Mouse (Mus musculus) heart, embryonic 14.5 days (tissue): ENCODE results near the gene Dusp2. TPM values are rescaled to one million over a fixed set of nuclear protein-coding genes. Genes with fewer than 3 reads are reported as not detected.

Experiments
- ATAC-seq: fragments of 200-750 bp; cut with Nextera tagmentation; 2 replicates; pipeline ENCODE4 v1.8.0; 2017; ENCODE audit warnings: low read depth, moderate TSS enrichment; ENCODE audit not compliant: insufficient number of reproducible peaks, insufficient read depth, low FRiP score
- H3K27ac ChIP-seq, 2 experiments: fragments of 200-500 bp in 1 of 2; fragments of 300-500 bp in 1 of 2; sonication (generic) in 1 of 2; replicated peaks in 1 of 2; 2 replicates each; pipeline ENCODE4 v1.5.1; 2012 to 2014; ENCODE audit warnings: low read depth in 2 of 2, low read length in 2 of 2, control low read depth in 1 of 2, mild to moderate bottlenecking in 1 of 2, mixed read lengths in 1 of 2; ENCODE audit not compliant: control insufficient read depth in 1 of 2, insufficient read depth in 1 of 2
- H3K27me3 ChIP-seq: fragments of 300-500 bp; sonication (generic); 2 replicates; pipeline ENCODE4 v1.6.1; 2014; ENCODE audit warnings: mild to moderate bottlenecking, low read length, control low read depth; ENCODE audit not compliant: control insufficient read depth, insufficient read depth
- H3K36me3 ChIP-seq: fragments of 300-500 bp; sonication (generic); 2 replicates; pipeline ENCODE4 v1.6.1; 2014; ENCODE audit warnings: mild to moderate bottlenecking, control low read depth, low read length, mixed read lengths; ENCODE audit not compliant: control insufficient read depth, insufficient read depth
- H3K4me1 ChIP-seq, 2 experiments: fragments of 200-500 bp in 1 of 2; fragments of 300-500 bp in 1 of 2; sonication (generic) in 1 of 2; 2 replicates each; pipeline ENCODE4 v1.6.1; 2012 to 2014; ENCODE audit warnings: low read length in 2 of 2, control low read depth in 1 of 2, mixed read lengths in 1 of 2; ENCODE audit not compliant: control insufficient read depth in 2 of 2, insufficient read depth in 2 of 2
- H3K4me2 ChIP-seq: fragments of 300-500 bp; sonication (generic); 2 replicates; pipeline ENCODE4 v1.6.1; 2014; ENCODE audit warnings: mild to moderate bottlenecking, low read length
- H3K4me3 ChIP-seq, 2 experiments: fragments of 200-500 bp in 1 of 2; fragments of 300-500 bp in 1 of 2; sonication (generic) in 1 of 2; 2 replicates each; pipeline ENCODE4 v1.5.1; 2012 to 2014; ENCODE audit warnings: low read length in 2 of 2, mild to moderate bottlenecking in 2 of 2, control low read depth in 1 of 2, low read depth in 1 of 2, moderate library complexity in 1 of 2; ENCODE audit not compliant: control insufficient read depth in 1 of 2, insufficient read depth in 1 of 2
- H3K9ac ChIP-seq: fragments of 300-500 bp; sonication (generic); 2 replicates; pipeline ENCODE4 v1.6.1; 2014; ENCODE audit warnings: mild to moderate bottlenecking, low read length
- H3K9me3 ChIP-seq: fragments of 300-500 bp; sonication (generic); 2 replicates; pipeline ENCODE4 v1.6.1; 2016; ENCODE audit warnings: low read length, control low read depth; ENCODE audit not compliant: control insufficient read depth
- WGBS: fragments of 180-500 bp; shearing (Covaris S2); extraction: QIAGEN DNeasy Blood & Tissue Kit; methylation state at CpG from one replicate; pipeline ENCODE4 v1.1.7; 2014; 5-methylcytosine and 5-hydroxymethylcytosine counted together
- polyA plus RNA-seq: library from polyadenylated mRNA; unstranded; fragments of >200 nt; fragmentation: Nextera tagmentation; extraction: Ambion mirVana; gene quantifications from 2 replicates; pipeline ENCODE4 v1.2.1, GENCODE M21; 2014

Dusp2 gene
- polyA plus RNA-seq, 1 experiment from 2014 or later, result 15.9 TPM

DNA sequence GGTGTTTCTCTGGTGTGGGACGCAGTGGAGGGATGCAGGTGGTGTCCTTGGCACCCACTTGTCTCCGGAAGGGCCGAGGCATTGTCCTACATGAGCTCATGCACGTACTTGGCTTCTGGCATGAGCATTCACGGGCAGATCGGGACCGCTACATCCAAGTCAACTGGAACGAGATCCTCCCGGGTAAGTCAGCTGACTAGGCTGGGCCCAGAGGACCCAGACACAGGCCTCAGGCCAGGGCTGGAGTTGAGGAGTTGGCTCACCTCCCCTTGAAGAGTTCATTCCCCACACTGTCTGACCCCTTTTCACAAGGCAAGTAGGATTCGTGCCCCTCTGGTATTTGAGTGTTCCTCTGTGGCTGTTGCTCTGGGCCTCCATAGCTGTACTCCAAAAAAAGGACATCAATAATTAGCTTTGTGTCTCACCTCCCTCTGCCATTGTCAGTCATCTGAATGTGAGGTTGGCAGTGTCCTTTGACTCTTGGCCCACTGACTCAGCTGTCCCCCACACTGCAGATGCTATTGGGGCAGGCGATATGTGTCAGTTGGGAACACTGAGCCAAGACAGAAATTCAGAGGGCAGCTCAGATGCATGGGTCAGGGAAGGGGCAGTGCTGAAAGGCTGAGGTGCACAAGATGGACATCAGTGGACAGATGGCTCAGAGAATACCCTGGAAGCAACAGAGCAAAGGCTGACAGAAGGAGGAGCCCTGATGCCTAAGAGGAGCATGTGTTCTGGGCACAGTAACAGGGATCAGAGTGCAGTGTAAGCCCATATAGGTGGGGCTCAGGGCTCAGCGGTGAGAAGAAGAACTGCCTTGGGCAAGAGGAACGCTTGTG is 11.4 kb downstream of the Dusp2 start:
- Histone ChIP-seq H3K9me3 (no peaks in the 10 kb centered on the region), H3K27ac (no peak overlapping the region), H3K4me3 (no peak overlapping the region), H3K4me1 (no peaks in the 10 kb centered on the region), H3K4me2 (no peak overlapping the region), H3K36me3 (no peaks in the 10 kb centered on the region), H3K27me3 (0 out of 2 replicates have a peak, but pooled peaks cover 2% of the 10 kb centered on the region), H3K9ac (no peak overlapping the region)
- no peak for ATAC-seq
- 68% methylated on average over 13 of the region's 13 CpGs for WGBS

DNA sequence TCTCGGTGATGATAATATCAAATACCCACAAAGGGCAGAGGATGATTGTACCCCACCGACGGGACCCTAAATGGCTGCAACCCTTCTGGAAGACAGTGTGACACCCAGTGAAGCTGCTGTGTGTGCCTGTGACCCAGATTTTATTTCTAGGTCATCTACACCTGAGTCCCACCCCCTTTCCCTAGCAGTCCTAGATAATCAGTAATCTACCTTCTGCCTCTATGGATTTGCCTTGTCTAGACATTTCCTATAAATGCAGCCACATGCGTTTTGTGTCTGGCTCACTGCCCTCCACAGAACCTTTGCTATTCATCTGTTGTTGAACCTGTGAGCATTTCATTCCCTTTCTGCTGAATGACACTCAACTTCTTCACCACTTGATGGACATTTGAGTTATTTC is 17.9 kb downstream of the Dusp2 start:
- H3K27me3 ChIP-seq, result peaks cover 10% of the 10 kb centered on the region
- H3K36me3 ChIP-seq, result no peaks in the 10 kb centered on the region
- no peak overlapping the region for H3K4me3 ChIP-seq
- no peak overlapping the region for H3K4me2 ChIP-seq
- no peaks in the 10 kb centered on the region for H3K9me3 ChIP-seq
- ATAC-seq, result no peak
- no peak overlapping the region for H3K9ac ChIP-seq
- H3K27ac ChIP-seq, result no peak overlapping the region
- H3K4me1 ChIP-seq, result no peaks in the 10 kb centered on the region
- WGBS, result 80% methylated on average over 4 of the region's 4 CpGs

DNA sequence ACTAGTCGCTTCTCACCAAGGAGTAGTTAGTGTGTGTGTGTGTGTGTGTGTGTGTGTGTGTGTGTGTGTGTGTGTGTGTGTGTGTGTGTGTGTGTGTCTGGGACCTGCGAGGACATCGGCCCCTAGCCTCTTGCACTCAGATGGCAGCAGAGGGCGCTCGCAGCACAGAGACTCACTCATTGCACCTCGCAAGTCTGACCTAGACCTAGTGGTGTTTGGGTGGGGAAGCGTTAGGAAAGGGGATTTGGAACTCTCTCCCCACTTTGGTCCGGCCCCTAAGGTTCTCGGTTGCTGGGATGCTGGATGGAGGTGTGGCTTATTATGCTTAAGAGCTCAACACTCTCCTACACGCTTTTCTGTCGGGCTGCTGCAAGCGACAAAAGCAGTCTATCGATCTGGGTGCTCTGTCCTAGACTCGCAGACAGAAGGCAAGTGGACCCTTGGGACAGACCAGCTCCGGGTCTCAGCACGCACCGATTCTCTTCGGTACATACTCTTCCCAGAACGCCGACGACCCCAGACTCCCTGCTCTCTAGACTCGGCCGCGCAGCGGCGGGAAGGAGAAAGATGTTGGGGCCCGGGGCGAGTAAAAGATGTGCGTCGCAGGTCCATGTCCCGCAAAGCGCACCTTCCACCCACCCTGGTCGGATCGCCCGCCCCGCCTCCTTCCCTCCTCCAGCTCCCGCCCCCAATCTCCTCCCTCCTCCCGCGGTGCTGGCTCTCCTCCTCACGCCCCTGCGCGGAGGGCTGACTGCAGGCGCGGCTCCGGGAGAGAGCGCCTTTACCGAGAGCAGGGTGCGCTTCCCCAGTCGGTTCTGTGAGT is 26.7 kb downstream of the Dusp2 start, which contains the start of gene Adra2b:
Gene Adra2b (plus strand): TSS at position 750 of the 823 bp plus-strand sequence.
- WGBS, result 1% methylated on average over 44 of the region's 49 CpGs
- H3K27me3 ChIP-seq, result peaks cover 62% of the 10 kb centered on the region
- no peak within 1 kb of the TSS for H3K27ac ChIP-seq
- ATAC-seq, result peak; percentile 56
- peaks cover 0 to 7% of the 10 kb centered on the region in 2 experiments; a peak in 2 of 4 replicates for H3K4me1 ChIP-seq
- H3K36me3 ChIP-seq, result no peaks in the 10 kb centered on the region
- H3K9me3 ChIP-seq, result no peaks in the 10 kb centered on the region
- H3K4me3 ChIP-seq, result peak within 1 kb of the TSS; percentile 35 to 45
- peak within 1 kb of the TSS; percentile 85 for H3K4me2 ChIP-seq
- peak within 1 kb of the TSS; percentile 53 for H3K9ac ChIP-seq

DNA sequence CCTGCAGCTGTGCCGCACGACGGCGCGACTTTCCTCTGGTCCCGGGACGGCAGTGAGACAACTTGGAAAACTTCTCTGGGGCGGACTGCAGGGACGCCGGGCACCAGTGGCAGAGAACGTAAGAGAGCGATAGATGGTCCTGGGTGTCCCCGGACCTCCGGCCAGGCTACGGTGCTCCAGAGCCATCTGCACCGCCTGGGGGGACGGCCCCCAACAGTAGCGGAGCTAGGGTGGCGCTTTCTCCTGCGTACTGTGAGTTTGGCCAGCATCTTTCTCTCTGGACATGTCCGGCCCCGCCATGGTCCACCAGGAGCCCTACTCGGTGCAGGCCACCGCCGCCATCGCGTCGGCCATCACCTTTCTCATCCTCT is 27.3 kb downstream of the Dusp2 start:
- H3K4me3 ChIP-seq, result peak overlapping the region; percentile 35 to 45
- no peak for ATAC-seq
- WGBS, result under 1% methylated on average over 25 of the region's 28 CpGs
- peaks cover 62% of the 10 kb centered on the region for H3K27me3 ChIP-seq
- peak overlapping the region; percentile 85 for H3K4me2 ChIP-seq
- H3K9me3 ChIP-seq, result no peaks in the 10 kb centered on the region
- H3K27ac ChIP-seq, result no peak overlapping the region
- peaks cover 0 to 7% of the 10 kb centered on the region in 2 experiments; a peak in 2 of 4 replicates for H3K4me1 ChIP-seq
- H3K9ac ChIP-seq, result peak overlapping the region; percentile 53
- H3K36me3 ChIP-seq, result no peaks in the 10 kb centered on the region

DNA sequence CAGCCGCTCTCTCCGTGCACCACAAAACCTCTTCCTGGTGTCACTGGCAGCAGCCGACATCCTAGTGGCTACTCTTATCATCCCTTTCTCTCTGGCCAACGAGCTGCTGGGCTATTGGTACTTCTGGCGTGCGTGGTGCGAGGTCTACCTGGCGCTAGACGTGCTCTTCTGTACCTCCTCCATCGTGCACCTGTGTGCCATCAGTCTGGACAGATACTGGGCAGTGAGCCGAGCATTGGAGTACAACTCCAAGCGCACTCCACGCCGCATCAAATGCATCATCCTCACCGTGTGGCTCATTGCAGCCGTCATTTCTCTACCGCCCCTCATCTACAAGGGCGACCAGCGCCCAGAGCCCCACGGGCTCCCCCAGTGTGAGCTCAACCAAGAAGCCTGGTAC is 27.7 kb downstream of the Dusp2 start:
- no peak overlapping the region for H3K27ac ChIP-seq
- H3K27me3 ChIP-seq, result peaks cover 62% of the 10 kb centered on the region
- H3K4me2 ChIP-seq, result peak overlapping the region; percentile 85
- H3K9me3 ChIP-seq, result no peaks in the 10 kb centered on the region
- peak overlapping the region; percentile 53; the same call in 1 of the 2 replicates for H3K9ac ChIP-seq
- H3K4me1 ChIP-seq, result peaks cover 0 to 7% of the 10 kb centered on the region in 2 experiments; a peak in 2 of 4 replicates
- peak overlapping the region; percentile 35 to 45 for H3K4me3 ChIP-seq
- H3K36me3 ChIP-seq, result no peaks in the 10 kb centered on the region
- 3% methylated on average over 20 of the region's 20 CpGs for WGBS
- ATAC-seq, result 0 out of 2 replicates have a peak, but pooled peaks have one; percentile 22

DNA sequence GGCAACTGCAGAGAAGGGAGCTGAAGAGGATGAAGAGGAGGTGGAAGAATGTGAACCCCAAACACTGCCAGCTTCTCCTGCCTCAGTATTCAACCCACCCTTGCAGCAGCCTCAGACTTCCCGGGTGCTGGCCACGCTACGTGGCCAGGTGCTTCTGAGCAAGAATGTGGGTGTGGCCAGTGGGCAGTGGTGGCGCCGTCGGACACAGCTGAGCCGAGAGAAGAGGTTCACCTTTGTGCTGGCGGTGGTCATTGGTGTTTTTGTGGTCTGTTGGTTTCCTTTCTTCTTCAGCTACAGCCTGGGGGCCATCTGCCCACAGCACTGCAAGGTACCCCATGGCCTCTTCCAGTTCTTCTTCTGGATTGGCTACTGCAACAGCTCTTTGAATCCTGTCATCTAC is 28.5 kb downstream of the Dusp2 start:
- H3K9me3 ChIP-seq, result no peaks in the 10 kb centered on the region
- peaks cover 0 to 7% of the 10 kb centered on the region in 2 experiments; a peak in 2 of 4 replicates for H3K4me1 ChIP-seq
- no peak overlapping the region for H3K27ac ChIP-seq
- H3K4me3 ChIP-seq, result peak overlapping the region in 1 of 2 experiments; percentile 45; a peak in 1 of 4 replicates
- no peak overlapping the region for H3K9ac ChIP-seq
- no peak for ATAC-seq
- WGBS, result 5% methylated on average over 8 of the region's 8 CpGs
- peak overlapping the region; percentile 85; the same call in 1 of the 2 replicates for H3K4me2 ChIP-seq
- no peaks in the 10 kb centered on the region for H3K36me3 ChIP-seq
- peaks cover 62% of the 10 kb centered on the region for H3K27me3 ChIP-seq

DNA sequence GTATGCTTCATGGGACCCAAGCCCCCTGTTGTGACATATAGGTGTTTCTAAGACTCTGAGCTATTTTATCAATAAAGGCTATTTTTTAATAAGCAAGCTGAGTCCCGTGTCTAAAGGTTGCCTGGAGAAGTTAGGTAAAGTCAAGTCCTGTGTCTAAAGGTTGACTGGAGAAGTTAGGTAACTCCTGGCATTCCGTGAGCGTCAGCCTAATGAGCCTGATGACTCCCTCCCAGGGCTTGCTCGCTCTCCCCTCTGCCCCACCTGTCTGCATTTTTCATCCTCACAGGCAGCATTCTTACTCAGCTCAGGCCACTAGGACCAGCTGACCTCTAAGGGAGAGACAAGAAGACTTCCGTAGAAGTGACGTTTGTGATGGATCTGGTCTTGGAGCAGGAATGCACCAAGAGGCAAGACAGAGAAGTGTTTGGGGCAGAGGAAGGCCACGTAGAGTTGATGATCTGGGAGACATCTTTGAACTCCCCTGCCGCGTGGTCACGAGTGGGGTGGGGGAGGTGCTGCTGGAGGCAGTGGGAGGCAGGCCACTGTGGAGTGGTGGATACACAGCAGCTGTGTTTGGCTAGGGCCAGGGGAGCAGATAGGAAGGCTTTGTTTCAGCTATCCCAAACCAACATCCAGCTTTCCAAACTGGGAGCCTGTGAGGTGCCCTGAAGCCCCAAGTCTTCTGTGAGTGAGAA is 31.3 kb downstream of the Dusp2 start:
- 47% methylated on average over 10 of the region's 10 CpGs for WGBS
- Histone ChIP-seq H3K4me3 (no peak overlapping the region), H3K4me2 (no peak overlapping the region), H3K27ac (no peak overlapping the region), H3K9me3 (no peaks in the 10 kb centered on the region), H3K27me3 (peaks cover 41% of the 10 kb centered on the region), H3K4me1 (peaks cover 20 to 27% of the 10 kb centered on the region in 2 experiments), H3K36me3 (no peaks in the 10 kb centered on the region), H3K9ac (no peak overlapping the region)
- ATAC-seq, result no peak
